Mouse (Mus musculus) heart, postnatal 0 days (tissue): ENCODE measurements around the gene 4930469K13Rik.

Experiments used
- CTCF ChIP-seq: IDR thresholded peaks from 2 replicates; pipeline ENCODE4 v1.5.1; 2016; ENCODE audit warnings: antibody characterized with exemption, control low read depth, low read depth
- EP300 ChIP-seq: IDR thresholded peaks from 2 replicates; pipeline ENCODE4 v1.6.1; 2016; ENCODE audit warnings: antibody characterized with exemption, low read depth

GRCm38 (mm10) chr11:34079542-34080464 is 18.6 kb downstream of the 4930469K13Rik start:
- no peak for TF ChIP-seq EP300
- TF ChIP-seq CTCF = no peak
